Comparison of ENCODE assay signal across 9 mouse cellular contexts in the genomic region with DNA sequence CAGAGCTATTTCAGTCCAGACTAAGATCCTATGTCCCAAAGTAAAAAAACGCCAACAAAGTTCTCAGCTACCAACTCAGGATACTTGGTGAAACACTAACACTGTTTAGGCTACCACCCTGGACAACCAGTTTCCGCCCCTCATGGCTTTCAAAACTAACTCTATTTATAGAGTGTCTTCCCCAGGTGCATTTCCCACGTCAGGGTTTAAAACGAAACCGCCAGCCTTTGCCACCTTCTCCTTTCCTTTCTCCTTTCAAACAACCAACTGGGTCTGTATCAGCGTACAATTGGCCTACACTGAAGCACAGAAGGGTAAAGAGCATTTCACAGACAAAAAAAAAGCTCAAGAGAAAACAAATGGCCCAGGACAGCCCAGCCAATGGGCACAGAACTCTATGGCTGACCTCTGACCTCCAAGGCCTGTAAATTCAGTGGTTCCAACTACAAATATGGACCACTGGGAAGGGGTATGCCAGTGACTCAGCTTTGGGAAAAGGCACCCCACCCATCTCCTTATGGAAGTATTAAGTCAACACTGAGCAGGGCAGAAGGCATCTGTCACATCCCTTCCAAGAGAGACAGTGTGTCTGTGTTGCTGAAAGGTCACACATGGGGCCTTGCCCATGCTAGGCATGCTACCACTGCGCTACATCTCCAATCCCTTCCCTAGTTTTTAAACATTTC. TPM values are rescaled to one million over a fixed set of nuclear protein-coding genes. Genes with fewer than 3 reads are reported as not detected.
DNase-seq lines count a peak whose midpoint lies in the region; ATAC-seq and TF ChIP-seq lines count a peak whose summit lies in the region.
"Had no signal": no experiment of that assay in that cellular context is flagged by ENCODE, and none has a peak within 500 bp of the region (broad histone marks: within the 10 kb centered on the region; RNA-seq: fewer than 3 reads in every experiment).

No protein-coding gene starts in this region.

- H3K9ac ChIP-seq in lung, postnatal 0 days (replicated peaks; ENCODE audit: low read depth): peak overlapping the region; percentile 92

- peaks cover 42% of the 10 kb centered on the region for H3K36me3 ChIP-seq in C2C12 (ENCODE audit: control insufficient read depth, insufficient read depth)
- H3K36me3 ChIP-seq in hindbrain, embryonic 10.5 days: peaks cover 32% of the 10 kb centered on the region
- H3K36me3 ChIP-seq in lung, postnatal 0 days (ENCODE audit: insufficient read depth, low read length): no peaks in the 10 kb centered on the region

- ATAC-seq in lung, postnatal 0 days: peak; percentile 5; the same call in 1 of the 2 replicates

- peaks cover 67% of the 10 kb centered on the region for H3K79me3 ChIP-seq in C2C12 (ENCODE audit: low read depth)

- TF ChIP-seq CTCF in C2C12 (IDR thresholded peaks at IDR 0.05; ENCODE audit: control insufficient read depth, insufficient read depth, insufficient read length): no peak
- no peak for TF ChIP-seq CTCF in lung, postnatal 0 days (IDR thresholded peaks at IDR 0.05)

- H3K9me3 ChIP-seq in hindbrain, embryonic 10.5 days: no peaks in the 10 kb centered on the region
- H3K9me3 ChIP-seq in lung, postnatal 0 days (ENCODE audit: low read length): no peaks in the 10 kb centered on the region

- 72% methylated on average over 7 of the region's 7 CpGs for WGBS in hindbrain, embryonic 10.5 days
- 51% methylated on average over 7 of the region's 7 CpGs for WGBS in lung, postnatal 0 days

- H3K79me2 ChIP-seq in C2C12 (ENCODE audit: control insufficient read depth, insufficient read depth): peaks cover 76% of the 10 kb centered on the region

- peak overlapping the region; percentile 76 for H3K4me3 ChIP-seq in C2C12 (ENCODE audit: insufficient read depth, poor library complexity, severe bottlenecking)
- H3K4me3 ChIP-seq in hindbrain, embryonic 10.5 days: peak overlapping the region; percentile 96
- H3K4me3 ChIP-seq in lung, postnatal 0 days (ENCODE audit: low read depth, low read length): peak overlapping the region; percentile 81

- H3K27ac ChIP-seq in hindbrain, embryonic 10.5 days: peak overlapping the region; percentile 45; the same call in 1 of the 2 replicates
- H3K27ac ChIP-seq in lung, postnatal 0 days (ENCODE audit: low read length): peak overlapping the region; percentile 95

- H3K4me2 ChIP-seq in lung, postnatal 0 days (replicated peaks; ENCODE audit: low read depth, low read length): peak overlapping the region; percentile 65

- DNase-seq in adrenal gland, adult 2 months: peak; percentile 21
- DNase-seq in adrenal gland, adult 18-20 months (ENCODE audit: low spot score in 2 of 2): no peak
- DNase-seq in hindbrain, embryonic 10.5 days (ENCODE audit: low spot score): no peak
- peak; percentile 77 for DNase-seq in lung, postnatal 0 days (ENCODE audit: low spot score)
- DNase-seq in urinary bladder, postnatal 36 days (ENCODE audit: low spot score in 2 of 2): no peak
- no peak for DNase-seq in ovary, postnatal 14 days (ENCODE audit: low spot score)
- DNase-seq in spleen, adult 12 weeks (ENCODE audit: low spot score): no peak
- DNase-seq: right cerebral cortex, adult 18-20 months had no signal

- peak overlapping the region; percentile 38 for H3ac ChIP-seq in C2C12 (ENCODE audit: control insufficient read depth, insufficient read length, low read depth)

- peaks cover 61% of the 10 kb centered on the region for H3K4me1 ChIP-seq in hindbrain, embryonic 10.5 days (replicated peaks)
- peaks cover 20% of the 10 kb centered on the region; the same call in 1 of the 2 replicates for H3K4me1 ChIP-seq in lung, postnatal 0 days (ENCODE audit: insufficient read depth, low read depth, low read length)

- no peak for TF ChIP-seq EP300 in lung, postnatal 0 days (IDR thresholded peaks at IDR 0.05)

- H3K27me3 ChIP-seq in C2C12 (ENCODE audit: control insufficient read depth, insufficient read depth, insufficient read length): no peaks in the 10 kb centered on the region
- H3K27me3 ChIP-seq in hindbrain, embryonic 10.5 days (ENCODE audit: insufficient read depth, poor library complexity, severe bottlenecking): peaks cover 15% of the 10 kb centered on the region
- H3K27me3 ChIP-seq in lung, postnatal 0 days (replicated peaks; ENCODE audit: insufficient read depth, low read length): no peaks in the 10 kb centered on the region

TF ChIP-seq in C2C12, 6 proteins besides CTCF, POLR2A, EP300 and RAD21:
- TF ChIP-seq MYOD1 (IDR thresholded peaks at IDR 0.05; ENCODE audit: control insufficient read depth, insufficient read length, low read depth) (peak; percentile 29), MYOG (IDR thresholded peaks at IDR 0.05; ENCODE audit: control insufficient read depth, extremely low read depth, insufficient read length) (no peak)

RNA-seq across cellular contexts. Expression of a gene that starts 2.8 kb away (rescaled TPM):
- total RNA-seq in adrenal gland, adult 2 months (2021): 100 to 1,000 TPM in 1 of 2 experiments, 10 to 100 TPM in 1; 80.4 to 120 TPM
- 42.2 and 42.7 TPM in 2 replicates for polyA plus RNA-seq in adrenal gland, adult 2 months (2012; rRNA removed)
- 100 to 1,000 TPM in 1 of 2 experiments, 10 to 100 TPM in 1; 74.4 to 136 TPM for total RNA-seq in adrenal gland, adult 18-20 months (2021)
- polyA plus RNA-seq in C2C12 (2012; fragmentation: generic; extraction: Trizol): 139 TPM
- 184 and 220 TPM in 2 replicates for polyA plus RNA-seq in hindbrain, embryonic 10.5 days (2016; fragmentation: Nextera tagmentation; extraction: Ambion mirVana)
- 205 and 211 TPM in 2 replicates for polyA plus RNA-seq in lung, postnatal 0 days (2015; fragmentation: Nextera tagmentation; extraction: Ambion mirVana)

Comparison
In these comparisons a context has a peak if more than half of its experiments do, and no peak if none do; other contexts are left out.
1. DNase-seq: peak in adrenal gland, adult 2 months (single experiment) and lung, postnatal 0 days (single experiment); none in adrenal gland, adult 18-20 months (0 of 2), hindbrain, embryonic 10.5 days (single experiment), urinary bladder, postnatal 36 days (0 of 2), ovary, postnatal 14 days (single experiment) and spleen, adult 12 weeks (single experiment).
2. Peak in every context shown above with its lines, with median percentiles within 50 percentile points of each other: H3K4me3 ChIP-seq.